In genomic region chr1:51719897-51720673, GRCm38 (mm10) we compare ENCODE assay signal across 9 mouse cellular contexts.
DNase-seq lines count a peak whose midpoint lies in the region; ATAC-seq lines count a peak whose summit lies in the region.
"Had no signal": no experiment of that assay in that cellular context is flagged by ENCODE, and none has a peak within 500 bp of the region (broad histone marks: within the 10 kb centered on the region; RNA-seq: fewer than 3 reads in every experiment).

No protein-coding gene starts in this region.

- no peaks in the 10 kb centered on the region; the same call in 1 of the 2 replicates for H3K9me3 ChIP-seq in forebrain, embryonic 13.5 days (replicated peaks)
- H3K9me3 ChIP-seq in forebrain, embryonic 10.5 days, result no peaks in the 10 kb centered on the region
- H3K9me3 ChIP-seq in limb, embryonic 10.5 days (replicated peaks), result no peaks in the 10 kb centered on the region
- H3K9me3 ChIP-seq in heart, embryonic 11.5 days (replicated peaks; ENCODE audit: control insufficient read depth, low read length), result no peaks in the 10 kb centered on the region
- no peaks in the 10 kb centered on the region for H3K9me3 ChIP-seq in neural tube, embryonic 15.5 days (replicated peaks)
- H3K9me3 ChIP-seq: neural tube, embryonic 13.5 days had no signal

- peaks cover 7% of the 10 kb centered on the region; the same call in 1 of the 2 replicates for H3K4me1 ChIP-seq in forebrain, embryonic 13.5 days
- H3K4me1 ChIP-seq in forebrain, embryonic 10.5 days, result 0 out of 2 replicates have a peak, but pooled peaks cover 4% of the 10 kb centered on the region
- H3K4me1 ChIP-seq in limb, embryonic 10.5 days, result peaks cover 8% of the 10 kb centered on the region; the same call in 1 of the 2 replicates
- no peaks in the 10 kb centered on the region for H3K4me1 ChIP-seq in heart, embryonic 11.5 days (ENCODE audit: control insufficient read depth, insufficient read depth, low read length)
- H3K4me1 ChIP-seq in neural tube, embryonic 15.5 days, result no peaks in the 10 kb centered on the region

- H3K4me2 ChIP-seq in forebrain, embryonic 13.5 days, result peak overlapping the region; percentile 24
- H3K4me2 ChIP-seq in heart, embryonic 11.5 days, result no peak overlapping the region
- no peak overlapping the region for H3K4me2 ChIP-seq in neural tube, embryonic 15.5 days
- H3K4me2 ChIP-seq: neural tube, embryonic 13.5 days had no signal

- H3K36me3 ChIP-seq in forebrain, embryonic 13.5 days (ENCODE audit: poor library complexity, severe bottlenecking), result no peaks in the 10 kb centered on the region
- no peaks in the 10 kb centered on the region for H3K36me3 ChIP-seq in forebrain, embryonic 10.5 days (replicated peaks)
- no peaks in the 10 kb centered on the region for H3K36me3 ChIP-seq in limb, embryonic 10.5 days
- no peaks in the 10 kb centered on the region for H3K36me3 ChIP-seq in heart, embryonic 11.5 days (ENCODE audit: control insufficient read depth, insufficient read depth, low read length)
- H3K36me3 ChIP-seq in neural tube, embryonic 15.5 days, result no peaks in the 10 kb centered on the region
- H3K36me3 ChIP-seq: neural tube, embryonic 13.5 days had no signal

- H3K27me3 ChIP-seq in forebrain, embryonic 13.5 days, result no peaks in the 10 kb centered on the region
- no peaks in the 10 kb centered on the region for H3K27me3 ChIP-seq in forebrain, embryonic 10.5 days (ENCODE audit: poor library complexity, severe bottlenecking)
- H3K27me3 ChIP-seq in limb, embryonic 10.5 days (ENCODE audit: low read depth, poor library complexity, severe bottlenecking), result no peaks in the 10 kb centered on the region
- H3K27me3 ChIP-seq in heart, embryonic 11.5 days (ENCODE audit: control insufficient read depth, insufficient read depth, low read length), result no peaks in the 10 kb centered on the region
- no peaks in the 10 kb centered on the region for H3K27me3 ChIP-seq in neural tube, embryonic 15.5 days (replicated peaks)
- H3K27me3 ChIP-seq: neural tube, embryonic 13.5 days had no signal

- no peak overlapping the region for H3K4me3 ChIP-seq in forebrain, embryonic 13.5 days
- no peak overlapping the region for H3K4me3 ChIP-seq in forebrain, embryonic 10.5 days
- H3K4me3 ChIP-seq in limb, embryonic 10.5 days, result peak overlapping the region; percentile 5; the same call in 1 of the 2 replicates
- H3K4me3 ChIP-seq in heart, embryonic 11.5 days (ENCODE audit: low read depth, low read length), result no peak overlapping the region
- H3K4me3 ChIP-seq in neural tube, embryonic 15.5 days (replicated peaks), result no peak overlapping the region
- H3K4me3 ChIP-seq: neural tube, embryonic 13.5 days had no signal

- H3K9ac ChIP-seq in forebrain, embryonic 13.5 days, result no peak overlapping the region
- H3K9ac ChIP-seq in heart, embryonic 11.5 days (ENCODE audit: low read depth, low read length), result no peak overlapping the region
- H3K9ac ChIP-seq in neural tube, embryonic 15.5 days (replicated peaks), result no peak overlapping the region
- H3K9ac ChIP-seq: neural tube, embryonic 13.5 days had no signal

- ATAC-seq in forebrain, embryonic 13.5 days, result peak; percentile 58; the same call in 1 of the 2 replicates
- ATAC-seq in heart, embryonic 11.5 days (replicated peaks; ENCODE audit: insufficient number of reproducible peaks, low FRiP score, low TSS enrichment), result no peak
- no peak for ATAC-seq in neural tube, embryonic 15.5 days (ENCODE audit: low FRiP score)

- DNase-seq in forebrain, embryonic 10.5 days (ENCODE audit: extremely low spot score, low spot score), result no peak
- DNase-seq in right cerebral cortex, postnatal 10 days (ENCODE audit: low spot score in 2 of 2), result peak; percentile 36 to 37
- DNase-seq in right cerebral cortex, postnatal 25 days, result no peak
- DNase-seq in limb, embryonic 10.5 days (ENCODE audit: low spot score), result no peak
- DNase-seq in cerebellum, adult 11 months, result no peak

- H3K27ac ChIP-seq in forebrain, embryonic 13.5 days, result no peak overlapping the region
- no peak overlapping the region for H3K27ac ChIP-seq in forebrain, embryonic 10.5 days
- H3K27ac ChIP-seq in limb, embryonic 10.5 days, result no peak overlapping the region
- H3K27ac ChIP-seq in heart, embryonic 11.5 days (ENCODE audit: low read depth, low read length), result no peak overlapping the region
- H3K27ac ChIP-seq in neural tube, embryonic 15.5 days (replicated peaks), result no peak overlapping the region
- H3K27ac ChIP-seq: neural tube, embryonic 13.5 days had no signal

- WGBS in forebrain, embryonic 13.5 days, result 60% methylated on average over 9 of the region's 9 CpGs
- WGBS in forebrain, embryonic 10.5 days, result 82% methylated on average over 9 of the region's 9 CpGs
- 69% methylated on average over 9 of the region's 9 CpGs for WGBS in limb, embryonic 10.5 days
- WGBS in heart, embryonic 11.5 days (ENCODE audit: insufficient replicate concordance), result 72% methylated on average over 9 of the region's 9 CpGs
- WGBS in neural tube, embryonic 15.5 days, result 53% methylated on average over 9 of the region's 9 CpGs

Comparison
In these comparisons a context has a peak if more than half of its experiments do, and no peak if none do; other contexts are left out.
1. DNase-seq: peak in right cerebral cortex, postnatal 10 days (2 of 2); none in forebrain, embryonic 10.5 days (single experiment), right cerebral cortex, postnatal 25 days (single experiment), limb, embryonic 10.5 days (single experiment) and cerebellum, adult 11 months (single experiment).